Mouse (Mus musculus) embryonic fibroblast, embryonic 13.5 days (primary cell): Measurements from ENCODE around the gene Fbxw4.

Experiments
- CTCF ChIP-seq: IDR thresholded peaks from 2 replicates; pipeline ENCODE4 v1.5.1; 2011; ENCODE audit warnings: mild to moderate bottlenecking, control low read depth, low read length, moderate library complexity, borderline replicate concordance; ENCODE audit not compliant: insufficient read depth
- POLR2A ChIP-seq: IDR thresholded peaks from 2 replicates; pipeline ENCODE4 v1.6.1; 2011; ENCODE audit warnings: low read depth, mild to moderate bottlenecking, control low read depth, low read length, moderate library complexity

DNA sequence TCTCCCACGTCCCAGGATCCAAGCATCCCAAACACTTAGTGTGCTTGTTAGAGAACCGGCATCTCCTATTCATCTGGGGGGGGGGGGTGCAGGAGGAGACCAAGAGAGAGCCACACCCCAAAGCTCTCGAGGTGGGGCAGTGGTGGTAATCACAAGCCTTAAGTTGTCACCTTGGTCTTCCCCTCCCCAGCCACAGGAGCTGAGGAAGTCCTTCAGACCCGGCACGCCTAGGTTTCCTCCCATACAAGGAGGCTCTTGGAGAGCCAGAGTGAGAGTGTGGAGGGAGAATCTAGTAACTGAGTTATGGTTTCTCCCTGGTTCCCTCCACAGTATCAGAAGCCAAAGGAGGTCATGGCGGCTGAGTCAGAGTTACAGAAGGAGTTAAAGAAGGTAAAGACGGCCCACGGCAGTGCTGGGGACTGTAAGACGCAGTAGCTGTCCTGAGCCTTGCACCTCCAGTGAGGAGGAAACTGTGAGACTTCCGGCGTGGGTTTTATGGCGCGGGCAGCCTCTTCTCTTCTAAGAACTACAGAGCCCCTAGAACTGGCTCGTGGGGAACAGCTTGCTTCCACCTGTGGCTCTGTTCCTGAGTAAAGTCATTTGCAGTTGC, 82.9 kb downstream of the Fbxw4 start:
- TF ChIP-seq POLR2A (no peak), CTCF (no peak)
